Mouse (Mus musculus): ENCODE measurements around the gene Scnn1b. TPM values are rescaled to one million over a fixed set of nuclear protein-coding genes. Genes with fewer than 3 reads are reported as not detected.

The Scnn1b gene
- polyA plus RNA-seq, 1 experiment from 2014 or later, result 0.74 TPM

DNA sequence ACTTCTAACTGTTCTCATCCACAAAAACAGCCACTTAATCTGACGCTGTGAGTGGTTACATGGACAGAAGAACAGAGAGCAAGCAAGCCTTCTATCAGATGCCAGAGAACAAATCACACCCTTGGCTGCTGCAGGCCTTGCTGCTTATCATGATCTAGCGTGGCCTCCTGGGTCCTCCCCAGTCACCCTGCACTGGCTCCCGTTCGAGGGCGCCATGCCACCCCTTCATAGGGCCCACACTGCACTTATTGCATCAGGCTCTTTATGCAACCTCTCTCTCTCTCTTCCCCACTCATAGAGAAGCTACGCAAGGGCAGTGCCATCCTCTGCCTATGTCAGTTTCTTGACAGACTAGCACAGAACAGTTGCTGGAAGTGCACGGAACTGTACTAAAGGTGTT, 101.3 kb downstream of the Scnn1b start:
- H3K9me3 ChIP-seq (ENCODE audit: control insufficient read depth, low read length), result no peaks in the 10 kb centered on the region
- WGBS, result 87% methylated on average over 7 of the region's 7 CpGs
- ATAC-seq (ENCODE audit: low read depth) (no peak), DNase-seq (ENCODE audit: low spot score) (no peak)
- no peaks in the 10 kb centered on the region for H3K27me3 ChIP-seq (replicated peaks; ENCODE audit: control insufficient read depth, insufficient read depth, low read length)
- no peak overlapping the region for H3K9ac ChIP-seq (ENCODE audit: low read depth, low read length)
- H3K27ac ChIP-seq (replicated peaks; ENCODE audit: low read depth, low read length), result no peak overlapping the region
- no peaks in the 10 kb centered on the region for H3K4me1 ChIP-seq (ENCODE audit: control insufficient read depth, insufficient read depth, low read length)
- no peak overlapping the region for H3K4me2 ChIP-seq (ENCODE audit: low read depth, low read length)
- peaks cover 49% of the 10 kb centered on the region for H3K36me3 ChIP-seq (ENCODE audit: control insufficient read depth, insufficient read depth, low read length)
- H3K4me3 ChIP-seq (ENCODE audit: low read depth, low read length), result no peak overlapping the region

Other genes starting within 250 kb of the Scnn1b start
- 3.9 and 4.1 TPM in 2 replicates for gene Usp31, start 157.8 kb upstream of the Scnn1b start, polyA plus RNA-seq (2014; fragmentation: Nextera tagmentation; extraction: Ambion mirVana)
- 0.40 and 0.46 TPM in 2 replicates for gene Scnn1g, start 130.6 kb upstream of the Scnn1b start, polyA plus RNA-seq (2014; fragmentation: Nextera tagmentation; extraction: Ambion mirVana)
- gene Cog7, start 116.7 kb downstream of the Scnn1b start, polyA plus RNA-seq (2014; fragmentation: Nextera tagmentation; extraction: Ambion mirVana), result 11.4 and 14.4 TPM in 2 replicates
- 75.8 and 86.4 TPM in 2 replicates for gene Gga2, start 156.2 kb downstream of the Scnn1b start, polyA plus RNA-seq (2014; fragmentation: Nextera tagmentation; extraction: Ambion mirVana)
- gene Ubfd1, start 202.1 kb downstream of the Scnn1b start, polyA plus RNA-seq (2014; fragmentation: Nextera tagmentation; extraction: Ambion mirVana), result 90.2 and 91.6 TPM in 2 replicates
- 17.3 and 19.0 TPM in 2 replicates for gene Ears2, start 202.2 kb downstream of the Scnn1b start, polyA plus RNA-seq (2014; fragmentation: Nextera tagmentation; extraction: Ambion mirVana)
- 559 and 632 TPM in 2 replicates for gene Ndufab1, start 236.8 kb downstream of the Scnn1b start, polyA plus RNA-seq (2014; fragmentation: Nextera tagmentation; extraction: Ambion mirVana)

All from embryonic facial prominence, embryonic 14.5 days (tissue).